Mouse (Mus musculus) embryonic fibroblast, embryonic 13.5 days (primary cell): ENCODE data around the gene Slc39a10. TPM values are rescaled to one million over a fixed set of nuclear protein-coding genes. Genes with fewer than 3 reads are reported as not detected.
A peak's percentile ranks its signal among the peaks of the same experiment; 100 is the strongest.

Source experiments
- H3K27ac ChIP-seq: 2 replicates; pipeline ENCODE4 v1.5.1; 2012; ENCODE audit warnings: low read length, control low read depth, inconsistent platforms; ENCODE audit not compliant: insufficient read depth
- H3K4me1 ChIP-seq: 2 replicates; pipeline ENCODE4 v1.6.1; 2011; ENCODE audit warnings: low read length; ENCODE audit not compliant: control insufficient read depth, insufficient read depth
- H3K4me3 ChIP-seq: 2 replicates; pipeline ENCODE4 v1.5.1; 2011; ENCODE audit warnings: mild to moderate bottlenecking, control low read depth, low read length; ENCODE audit not compliant: insufficient read depth
- CTCF ChIP-seq: IDR thresholded peaks from 2 replicates; pipeline ENCODE4 v1.5.1; 2011; ENCODE audit warnings: mild to moderate bottlenecking, control low read depth, low read length, moderate library complexity, borderline replicate concordance; ENCODE audit not compliant: insufficient read depth
- POLR2A ChIP-seq: IDR thresholded peaks from 2 replicates; pipeline ENCODE4 v1.6.1; 2011; ENCODE audit warnings: low read depth, mild to moderate bottlenecking, control low read depth, low read length, moderate library complexity
- polyA plus RNA-seq: library from polyadenylated mRNA; stranded (reverse); fragments of >200 nt; gene quantifications from 2 replicates; pipeline ENCODE4 v1.2.4, GENCODE M21; 2011; ENCODE audit warnings: low read depth; ENCODE audit not compliant: missing spikeins, insufficient read length

Slc39a10 gene
- polyA plus RNA-seq, 1 experiment, result 29.3 TPM

DNA sequence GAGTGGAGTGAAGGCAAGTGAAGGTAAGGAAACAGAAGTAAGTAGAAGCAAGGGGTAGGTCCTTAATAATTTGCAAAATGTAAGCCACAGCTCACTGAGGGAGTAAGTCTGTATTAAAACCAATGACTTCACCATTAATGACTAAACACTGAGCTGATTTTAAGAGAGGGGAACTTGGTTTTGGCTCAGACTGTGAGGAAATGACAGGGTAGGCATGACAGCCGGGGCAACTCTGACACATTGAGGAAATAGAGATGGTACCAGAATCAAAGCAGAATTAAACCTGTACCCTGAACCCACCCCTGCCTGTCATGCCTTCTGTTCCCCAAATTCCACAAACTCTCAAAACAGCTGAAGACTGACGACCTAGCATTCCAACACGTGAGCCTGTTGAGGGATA, 18.9 kb downstream of the Slc39a10 start:
- Histone ChIP-seq H3K27ac (no peak overlapping the region), H3K4me1 (no peaks in the 10 kb centered on the region; the same call in none of the 2 replicates), H3K4me3 (no peak overlapping the region)
- TF ChIP-seq POLR2A (no peak), CTCF (no peak)

DNA sequence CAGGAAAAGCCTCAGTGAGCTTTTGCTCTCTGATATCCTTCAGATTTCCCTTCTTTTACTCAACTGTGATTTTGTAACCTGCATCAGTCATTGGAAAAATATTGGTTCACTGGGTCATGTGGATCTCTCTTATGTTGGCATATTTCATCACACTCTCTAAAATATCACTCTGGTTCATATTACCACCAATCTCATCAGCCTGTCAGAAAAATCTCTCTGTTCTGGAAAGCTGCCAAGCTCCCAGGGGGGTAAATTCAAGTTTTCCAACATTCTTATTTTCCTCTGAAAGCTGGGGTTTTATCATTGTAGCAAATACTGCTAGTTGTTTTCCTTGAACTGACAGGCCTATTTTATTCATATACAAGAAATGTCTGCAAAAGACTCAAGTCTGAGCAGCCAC, 22.9 kb downstream of the Slc39a10 start:
- H3K4me3 ChIP-seq, result no peak overlapping the region
- 0 out of 2 replicates have a peak overlapping the region, but pooled peaks have one; percentile 31 for H3K27ac ChIP-seq
- TF ChIP-seq POLR2A, result no peak
- no peak for TF ChIP-seq CTCF
- H3K4me1 ChIP-seq, result no peaks in the 10 kb centered on the region; the same call in none of the 2 replicates

DNA sequence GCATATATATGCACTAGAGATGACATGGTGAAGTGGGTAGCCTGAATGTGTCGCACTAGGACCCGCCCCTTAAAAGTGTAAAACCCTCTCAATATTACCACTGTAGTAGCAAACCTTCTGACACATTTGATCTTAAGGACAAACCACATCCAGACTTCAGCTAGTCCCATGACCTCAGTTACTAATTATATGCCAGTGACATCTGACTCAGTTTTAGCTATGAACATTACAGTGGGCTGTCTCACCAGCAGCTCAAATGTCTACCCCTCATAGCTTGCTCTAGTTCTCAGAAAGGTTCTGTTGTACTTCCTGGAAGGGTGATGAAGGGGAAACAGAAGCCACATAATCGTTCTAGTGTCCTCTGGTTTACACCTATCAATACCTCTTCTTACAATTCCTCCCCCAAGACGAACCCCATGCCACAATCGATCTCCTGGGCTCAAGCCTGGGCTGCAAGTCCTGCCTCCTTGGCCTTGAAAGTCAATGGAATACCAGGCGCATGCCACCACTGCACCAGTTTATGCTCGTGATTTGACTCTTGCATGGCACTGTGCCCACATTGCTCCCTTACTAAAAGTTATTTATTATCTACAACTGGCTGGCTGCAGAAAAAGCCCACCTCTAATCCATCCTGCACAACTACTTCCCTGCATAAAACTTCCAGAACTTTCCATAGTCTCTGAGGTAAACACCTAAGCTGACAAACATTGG, 28.3 kb downstream of the Slc39a10 start:
- peaks cover 8% of the 10 kb centered on the region; the same call in 1 of the 2 replicates for H3K4me1 ChIP-seq
- no peak for TF ChIP-seq CTCF
- no peak for TF ChIP-seq POLR2A

DNA sequence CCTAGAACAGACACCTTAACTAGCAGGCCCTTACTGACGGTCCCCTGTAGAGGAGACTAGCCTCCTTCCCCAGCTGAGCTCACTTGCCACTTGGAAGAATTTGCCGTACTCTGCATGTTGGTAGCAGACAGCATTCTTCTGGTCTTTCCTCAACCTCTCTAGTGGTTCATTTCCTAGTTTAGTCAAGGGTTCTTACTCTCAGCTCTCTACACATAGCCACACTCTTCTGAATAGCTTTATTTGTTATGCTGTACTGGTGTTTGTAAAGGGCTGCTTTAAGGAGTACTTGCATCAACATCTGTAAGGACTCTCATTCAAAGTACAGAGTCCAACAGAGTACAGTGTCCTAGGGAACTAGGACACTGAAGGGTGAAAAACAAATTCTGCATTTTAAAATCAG, 29.2 kb downstream of the Slc39a10 start:
- Histone ChIP-seq H3K4me3 (no peak overlapping the region), H3K4me1 (peaks cover 8% of the 10 kb centered on the region; the same call in 1 of the 2 replicates), H3K27ac (peak overlapping the region; percentile 65; the same call in 1 of the 2 replicates)
- TF ChIP-seq POLR2A (no peak), CTCF (no peak)

More for the DNA sequence above, 28.3 kb downstream of the Slc39a10 start:
- Histone ChIP-seq H3K4me3 (no peak overlapping the region), H3K27ac (peak overlapping the region; percentile 80)

DNA sequence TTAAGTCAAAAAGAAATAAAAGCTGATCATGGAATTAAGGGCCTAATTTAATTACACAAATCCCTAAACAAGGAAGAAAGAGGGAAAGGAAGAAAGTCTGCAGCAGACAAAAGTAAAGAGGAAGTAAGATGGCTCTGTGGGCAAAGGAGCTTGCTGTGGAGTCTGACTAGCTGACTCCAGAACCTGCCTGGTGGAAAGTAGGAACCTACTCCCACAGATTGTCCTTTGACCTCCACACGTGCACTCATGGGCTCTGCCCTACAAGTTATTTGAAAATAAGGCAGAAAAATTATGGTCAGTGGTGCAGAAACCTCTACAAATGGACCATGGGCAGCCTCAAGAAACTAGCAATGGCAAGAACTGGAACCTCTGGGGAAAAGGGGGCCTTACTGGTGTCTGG, 32.6 kb downstream of the Slc39a10 start:
- H3K4me3 ChIP-seq, result no peak overlapping the region
- no peak for TF ChIP-seq CTCF
- no peak for TF ChIP-seq POLR2A
- peaks cover 8% of the 10 kb centered on the region; the same call in 1 of the 2 replicates for H3K4me1 ChIP-seq
- no peak overlapping the region for H3K27ac ChIP-seq

DNA sequence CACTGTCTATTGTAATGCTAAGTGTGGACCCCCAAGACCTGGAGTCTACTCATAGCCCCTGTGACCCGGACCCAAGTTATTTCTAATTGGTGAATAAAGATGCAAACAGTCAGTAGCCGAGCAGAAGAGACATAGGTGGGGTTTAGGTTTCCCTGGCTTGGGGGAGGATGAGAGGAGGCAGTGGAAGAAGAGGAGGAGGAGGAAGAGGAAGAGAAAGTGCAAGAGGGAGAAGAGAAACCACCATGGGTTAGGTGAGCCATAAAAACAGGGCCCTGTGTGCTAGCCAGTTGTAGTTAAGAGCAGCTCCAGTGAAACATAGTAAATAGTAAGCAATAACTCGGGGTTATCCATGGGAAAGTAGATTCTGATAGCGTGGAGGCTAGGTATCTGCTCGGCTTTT, 34.1 kb downstream of the Slc39a10 start:
- no peak overlapping the region for H3K27ac ChIP-seq
- no peak overlapping the region for H3K4me3 ChIP-seq
- TF ChIP-seq CTCF (no peak), POLR2A (no peak)
- peaks cover 7% of the 10 kb centered on the region; the same call in 1 of the 2 replicates for H3K4me1 ChIP-seq

DNA sequence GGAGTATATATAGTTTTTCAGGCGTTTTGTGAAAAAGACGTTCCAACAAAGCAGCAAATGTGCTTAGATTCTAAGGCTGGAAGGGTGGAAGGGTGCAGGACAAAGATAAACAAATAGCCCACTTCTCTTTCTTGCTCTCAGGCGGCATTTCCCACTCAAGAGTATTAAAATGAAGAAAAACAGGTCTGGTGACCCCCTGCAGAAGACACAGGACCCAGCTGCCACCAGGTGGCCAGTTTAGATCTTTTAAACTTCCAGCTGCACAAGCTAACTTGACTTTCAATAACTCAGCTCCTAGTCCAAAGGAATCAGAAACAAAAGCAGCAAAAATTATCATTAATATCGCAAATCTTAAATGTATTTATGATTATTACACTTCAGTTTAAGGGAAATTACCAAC, 36.2 kb downstream of the Slc39a10 start:
- Histone ChIP-seq H3K4me1 (peaks cover 5% of the 10 kb centered on the region; the same call in 1 of the 2 replicates), H3K4me3 (no peak overlapping the region), H3K27ac (no peak overlapping the region)
- no peak for TF ChIP-seq POLR2A
- TF ChIP-seq CTCF, result no peak

DNA sequence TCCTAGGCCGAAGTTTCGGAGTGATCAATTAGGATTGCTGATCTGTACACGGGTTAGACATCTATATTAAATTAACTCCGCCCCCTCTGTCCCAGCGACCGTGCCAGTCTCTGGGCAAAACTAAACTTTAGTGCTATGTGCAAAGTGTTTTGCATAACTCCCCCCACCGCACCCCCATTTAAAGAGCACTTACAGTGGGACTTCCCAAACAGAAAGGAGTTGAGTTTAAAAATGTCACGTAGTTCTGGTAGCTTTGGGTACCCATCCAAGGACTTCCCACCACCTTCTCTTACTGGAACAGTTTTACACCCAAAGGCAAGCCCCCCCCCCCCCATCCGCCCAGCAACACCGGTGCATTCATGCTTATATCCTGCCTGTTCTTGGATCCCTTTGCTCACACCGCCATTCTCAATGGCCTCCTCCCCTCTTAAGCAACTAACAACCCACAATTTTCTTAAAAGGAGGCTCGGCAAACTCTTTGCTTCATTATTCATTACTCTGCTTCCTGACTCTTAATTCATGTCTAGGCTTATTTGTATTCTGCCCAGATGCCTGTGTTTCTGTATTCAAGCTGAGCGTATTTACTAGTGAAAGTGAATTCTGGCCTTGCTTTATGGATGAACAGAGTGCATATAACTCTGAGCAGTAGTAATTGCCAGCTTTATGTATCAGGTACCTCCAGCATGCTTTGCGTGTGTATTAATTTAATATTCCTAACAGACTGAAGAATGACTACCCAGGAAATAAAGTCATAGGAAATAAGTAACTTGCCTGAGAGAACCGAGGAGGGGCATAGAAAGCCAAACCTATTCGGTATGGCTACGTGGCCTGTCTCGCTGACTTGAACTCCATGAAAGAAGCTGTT, 38.4 kb downstream of the Slc39a10 start:
- no peak for TF ChIP-seq CTCF
- 0 out of 2 replicates have a peak, but pooled peaks have one; percentile 34 for TF ChIP-seq POLR2A
- Histone ChIP-seq H3K4me1 (peaks cover 9% of the 10 kb centered on the region; the same call in 1 of the 2 replicates), H3K27ac (peak overlapping the region; percentile 95), H3K4me3 (peak overlapping the region; percentile 27)

DNA sequence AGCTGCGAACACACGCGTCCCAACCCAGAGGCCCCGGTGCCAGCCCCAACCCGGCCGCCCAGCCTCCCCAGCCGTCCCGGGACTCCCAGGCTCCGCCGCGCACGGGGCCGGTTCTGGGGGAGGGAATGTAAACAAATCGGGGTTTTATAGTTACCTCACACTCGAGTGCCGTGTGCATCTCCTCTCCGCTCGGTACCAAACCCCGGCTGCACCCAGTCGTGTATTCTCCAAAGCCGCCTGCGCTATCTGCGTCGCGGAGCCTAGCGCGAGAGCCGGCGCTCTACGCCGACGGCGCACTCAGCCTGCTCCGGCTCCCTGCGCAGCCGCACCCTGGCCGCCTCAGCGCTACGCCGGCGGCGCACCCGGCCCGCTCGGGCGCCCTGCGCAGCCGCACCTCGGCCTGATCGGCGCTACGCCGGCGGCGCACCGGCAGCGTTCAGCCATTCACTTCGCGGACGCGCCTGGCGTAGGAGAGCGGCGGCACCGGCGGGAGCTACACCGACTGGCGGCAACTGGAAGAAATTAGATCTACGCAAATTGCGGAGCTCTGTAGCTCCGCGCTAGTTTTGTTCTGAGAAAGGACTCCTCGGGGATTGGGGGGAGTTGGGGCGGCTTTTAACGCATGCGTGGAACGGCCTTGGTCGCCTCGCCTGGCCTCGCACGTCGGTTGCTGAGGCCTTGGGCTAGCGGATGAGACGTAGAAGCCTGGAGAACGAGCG, 39.2 kb downstream of the Slc39a10 start:
- Histone ChIP-seq H3K4me1 (peaks cover 9% of the 10 kb centered on the region; the same call in 1 of the 2 replicates), H3K4me3 (peak overlapping the region; percentile 86), H3K27ac (peak overlapping the region; percentile 95)
- TF ChIP-seq POLR2A (peak; percentile 89), CTCF (no peak)
